In genomic region chr8:107030058-107030457, GRCm38 (mm10) we compare ENCODE assay signal across 17 mouse cellular contexts. TPM values are rescaled to one million over a fixed set of nuclear protein-coding genes. Genes with fewer than 3 reads are reported as not detected.
A peak's percentile ranks its signal among the peaks of the same experiment; 100 is the strongest.
DNase-seq lines count a peak whose midpoint lies in the region; ATAC-seq and TF ChIP-seq lines count a peak whose summit lies in the region.
"Had no signal": no experiment of that assay in that cellular context is flagged by ENCODE, and none has a peak within 500 bp of the region (broad histone marks: within the 10 kb centered on the region; RNA-seq: fewer than 3 reads in every experiment).

No protein-coding gene starts in this region.

- no peaks in the 10 kb centered on the region for H3K36me3 ChIP-seq in midbrain, embryonic 11.5 days (ENCODE audit: control insufficient read depth, insufficient read depth, low read length)
- 0 out of 2 replicates have a peak, but pooled peaks cover 2% of the 10 kb centered on the region for H3K36me3 ChIP-seq in midbrain, postnatal 0 days (ENCODE audit: insufficient read depth, low read length)
- H3K36me3 ChIP-seq in liver, postnatal 0 days (replicated peaks; ENCODE audit: insufficient read depth, low read length), result no peaks in the 10 kb centered on the region
- no peaks in the 10 kb centered on the region for H3K36me3 ChIP-seq in stomach, postnatal 0 days (ENCODE audit: control insufficient read depth, insufficient read depth, low read length)
- no peaks in the 10 kb centered on the region for H3K36me3 ChIP-seq in intestine, embryonic 15.5 days
- H3K36me3 ChIP-seq: forebrain, embryonic 12.5 days; hindbrain, embryonic 10.5 days; limb, embryonic 13.5 days had no signal

- no peaks in the 10 kb centered on the region for H3K27me3 ChIP-seq in midbrain, embryonic 11.5 days (ENCODE audit: control insufficient read depth, insufficient read depth, low read length)
- H3K27me3 ChIP-seq in midbrain, postnatal 0 days (ENCODE audit: insufficient read depth, low read length), result no peaks in the 10 kb centered on the region
- H3K27me3 ChIP-seq in liver, postnatal 0 days (ENCODE audit: insufficient read depth, low read length), result no peaks in the 10 kb centered on the region
- no peaks in the 10 kb centered on the region for H3K27me3 ChIP-seq in stomach, postnatal 0 days (ENCODE audit: control insufficient read depth, insufficient read depth, low read length)
- no peaks in the 10 kb centered on the region for H3K27me3 ChIP-seq in intestine, embryonic 15.5 days (replicated peaks)
- H3K27me3 ChIP-seq: forebrain, embryonic 12.5 days; limb, embryonic 13.5 days had no signal

- H3K4me2 ChIP-seq in midbrain, embryonic 11.5 days, result no peak overlapping the region
- H3K4me2 ChIP-seq in midbrain, postnatal 0 days (ENCODE audit: low read depth, low read length, poor library complexity, severe bottlenecking), result no peak overlapping the region
- H3K4me2 ChIP-seq in liver, postnatal 0 days (ENCODE audit: low read depth, low read length), result no peak overlapping the region
- H3K4me2 ChIP-seq in stomach, postnatal 0 days (replicated peaks; ENCODE audit: low read depth), result no peak overlapping the region
- H3K4me2 ChIP-seq in intestine, embryonic 15.5 days (replicated peaks), result no peak overlapping the region

- no peak overlapping the region for H3K9ac ChIP-seq in midbrain, embryonic 11.5 days (ENCODE audit: low read length)
- H3K9ac ChIP-seq in midbrain, postnatal 0 days (replicated peaks; ENCODE audit: low read length, poor library complexity, severe bottlenecking), result no peak overlapping the region
- H3K9ac ChIP-seq in liver, postnatal 0 days (replicated peaks), result no peak overlapping the region
- H3K9ac ChIP-seq in stomach, postnatal 0 days (ENCODE audit: low read length), result no peak overlapping the region
- no peak overlapping the region for H3K9ac ChIP-seq in intestine, embryonic 15.5 days
- H3K9ac ChIP-seq: forebrain, embryonic 12.5 days; limb, embryonic 13.5 days had no signal

- TF ChIP-seq CTCF in midbrain, postnatal 0 days (IDR thresholded peaks at IDR 0.05), result no peak
- TF ChIP-seq CTCF in liver, postnatal 0 days (IDR thresholded peaks at IDR 0.05; ENCODE audit: low read depth), result no peak
- TF ChIP-seq CTCF in stomach, postnatal 0 days (IDR thresholded peaks at IDR 0.05; ENCODE audit: low read depth), result no peak

- peaks cover 8% of the 10 kb centered on the region for H3K4me1 ChIP-seq in midbrain, embryonic 11.5 days (ENCODE audit: control insufficient read depth, insufficient read depth, low read length)
- peaks cover 7% of the 10 kb centered on the region for H3K4me1 ChIP-seq in midbrain, postnatal 0 days (ENCODE audit: insufficient read depth, low read length)
- H3K4me1 ChIP-seq in liver, postnatal 0 days (ENCODE audit: insufficient read depth), result peaks cover 18% of the 10 kb centered on the region
- 0 out of 2 replicates have a peak, but pooled peaks cover 2% of the 10 kb centered on the region for H3K4me1 ChIP-seq in stomach, postnatal 0 days (replicated peaks; ENCODE audit: control insufficient read depth, insufficient read depth)
- H3K4me1 ChIP-seq in intestine, embryonic 15.5 days (replicated peaks), result peaks cover 10% of the 10 kb centered on the region

- H3K27ac ChIP-seq in midbrain, embryonic 11.5 days (ENCODE audit: low read depth, low read length), result no peak overlapping the region
- H3K27ac ChIP-seq in midbrain, postnatal 0 days (ENCODE audit: low read depth, low read length), result no peak overlapping the region
- 0 out of 2 replicates have a peak overlapping the region, but pooled peaks have one; percentile 2 for H3K27ac ChIP-seq in liver, postnatal 0 days (ENCODE audit: low read depth)
- H3K27ac ChIP-seq in stomach, postnatal 0 days (replicated peaks), result 0 out of 2 replicates have a peak overlapping the region, but pooled peaks have one; percentile 20
- H3K27ac ChIP-seq in intestine, embryonic 15.5 days, result no peak overlapping the region
- H3K27ac ChIP-seq: forebrain, embryonic 12.5 days; hindbrain, embryonic 10.5 days; limb, embryonic 13.5 days had no signal

- no peak for ATAC-seq in midbrain, embryonic 11.5 days (ENCODE audit: low FRiP score)
- no peak for ATAC-seq in midbrain, postnatal 0 days (ENCODE audit: low FRiP score)
- no peak for ATAC-seq in liver, postnatal 0 days
- ATAC-seq in stomach, postnatal 0 days (ENCODE audit: low FRiP score, low TSS enrichment), result no peak
- ATAC-seq in erythroid progenitor cell, adult 5-6 weeks (replicated peaks; ENCODE audit: low FRiP score, poor library complexity, severe bottlenecking), result no peak
- no peak for ATAC-seq in intestine, embryonic 15.5 days

- 76% methylated on average over 5 of the region's 5 CpGs for WGBS in midbrain, embryonic 11.5 days
- WGBS in midbrain, postnatal 0 days, result 76% methylated on average over 5 of the region's 5 CpGs
- 64% methylated on average over 5 of the region's 5 CpGs for WGBS in liver, postnatal 0 days (ENCODE audit: insufficient replicate concordance)
- WGBS in stomach, postnatal 0 days, result 64% methylated on average over 5 of the region's 5 CpGs
- 68% methylated on average over 5 of the region's 5 CpGs for WGBS in intestine, embryonic 15.5 days

- peak; percentile 75 for DNase-seq in midbrain, embryonic 11.5 days (ENCODE audit: low spot score, missing footprints)
- DNase-seq in midbrain, postnatal 0 days (ENCODE audit: low spot score), result no peak
- peak; percentile 36 for DNase-seq in R1 (ENCODE audit: low read depth, low spot score)
- no peak for DNase-seq in liver, postnatal 0 days
- no peak for DNase-seq in stomach, postnatal 0 days (ENCODE audit: low spot score)
- DNase-seq: adrenal gland, postnatal 25 days; kidney, postnatal 4 days; thymus, adult 2 months had no signal

- H3K4me3 ChIP-seq in midbrain, embryonic 11.5 days (ENCODE audit: low read depth, low read length), result no peak overlapping the region
- no peak overlapping the region for H3K4me3 ChIP-seq in midbrain, postnatal 0 days (ENCODE audit: low read depth, low read length)
- no peak overlapping the region for H3K4me3 ChIP-seq in liver, postnatal 0 days (ENCODE audit: low read depth, low read length)
- no peak overlapping the region for H3K4me3 ChIP-seq in stomach, postnatal 0 days (ENCODE audit: low read depth, low read length)
- H3K4me3 ChIP-seq in intestine, embryonic 15.5 days (replicated peaks), result no peak overlapping the region

- no peak for TF ChIP-seq EP300 in liver, postnatal 0 days (IDR thresholded peaks at IDR 0.05; ENCODE audit: low read depth)
- TF ChIP-seq EP300 in stomach, postnatal 0 days (optimal IDR thresholded peaks at IDR 0.05), result no peak

- H3K9me3 ChIP-seq in midbrain, embryonic 11.5 days (ENCODE audit: control insufficient read depth, low read length), result no peaks in the 10 kb centered on the region
- H3K9me3 ChIP-seq in midbrain, postnatal 0 days (ENCODE audit: low read length), result no peaks in the 10 kb centered on the region
- no peaks in the 10 kb centered on the region for H3K9me3 ChIP-seq in liver, postnatal 0 days (ENCODE audit: low read length)
- H3K9me3 ChIP-seq in stomach, postnatal 0 days (ENCODE audit: control insufficient read depth, low read length), result no peaks in the 10 kb centered on the region
- no peaks in the 10 kb centered on the region for H3K9me3 ChIP-seq in intestine, embryonic 15.5 days
- H3K9me3 ChIP-seq: forebrain, embryonic 12.5 days; hindbrain, embryonic 10.5 days; limb, embryonic 13.5 days had no signal

RNA-seq across cellular contexts. Expression of gene Vps4a, which starts 1.0 kb away (rescaled TPM):
- 94.9 and 96.4 TPM in 2 replicates for polyA plus RNA-seq in midbrain, embryonic 11.5 days (2014; fragmentation: Nextera tagmentation; extraction: Ambion mirVana)
- total RNA-seq in midbrain, postnatal 0 days (2014; rRNA removed), result 111 and 118 TPM in 2 replicates
- polyA plus RNA-seq in midbrain, postnatal 0 days (2015; fragmentation: Nextera tagmentation; extraction: Ambion mirVana), result 166 and 171 TPM in 2 replicates
- 16.8 and 18.3 TPM in 2 replicates for polyA plus RNA-seq in liver, postnatal 0 days (2015; fragmentation: Nextera tagmentation; extraction: Ambion mirVana)
- polyA plus RNA-seq in stomach, postnatal 0 days (2015; fragmentation: Nextera tagmentation; extraction: Ambion mirVana), result 41.0 and 41.4 TPM in 2 replicates
- 14.7 and 15.9 TPM in 2 replicates for total RNA-seq in erythroid progenitor cell, adult 5-6 weeks (2015; ENCODE audit: low replicate concordance)
- total RNA-seq in erythroid progenitor cell, adult 5-6 weeks (2017; ENCODE audit: low replicate concordance), result 13.0 and 19.4 TPM in 2 replicates
- 59.5 and 63.3 TPM in 2 replicates for polyA plus RNA-seq in intestine, embryonic 15.5 days (2015; fragmentation: Nextera tagmentation; extraction: Ambion mirVana)

RNA-seq across cellular contexts. Expression of gene Pdf, which starts 18.4 kb away (rescaled TPM):
- polyA plus RNA-seq in midbrain, embryonic 11.5 days (2014; fragmentation: Nextera tagmentation; extraction: Ambion mirVana), result 39.8 and 42.1 TPM in 2 replicates
- total RNA-seq in midbrain, postnatal 0 days (2014; rRNA removed), result 61.5 TPM in 2 replicates
- 31.8 and 33.3 TPM in 2 replicates for polyA plus RNA-seq in midbrain, postnatal 0 days (2015; fragmentation: Nextera tagmentation; extraction: Ambion mirVana)
- polyA plus RNA-seq in liver, postnatal 0 days (2015; fragmentation: Nextera tagmentation; extraction: Ambion mirVana), result 20.7 and 21.5 TPM in 2 replicates
- polyA plus RNA-seq in stomach, postnatal 0 days (2015; fragmentation: Nextera tagmentation; extraction: Ambion mirVana), result 26.5 and 28.2 TPM in 2 replicates
- total RNA-seq in erythroid progenitor cell, adult 5-6 weeks (2015; ENCODE audit: low replicate concordance), result 13.4 and 14.1 TPM in 2 replicates
- 0.77 and 10.8 TPM in 2 replicates for total RNA-seq in erythroid progenitor cell, adult 5-6 weeks (2017; ENCODE audit: low replicate concordance)
- 52.5 and 54.8 TPM in 2 replicates for polyA plus RNA-seq in intestine, embryonic 15.5 days (2015; fragmentation: Nextera tagmentation; extraction: Ambion mirVana)

RNA-seq across cellular contexts. Expression of gene Cog8, which starts 26.4 kb away (rescaled TPM):
- polyA plus RNA-seq in midbrain, embryonic 11.5 days (2014; fragmentation: Nextera tagmentation; extraction: Ambion mirVana), result 38.1 and 38.8 TPM in 2 replicates
- total RNA-seq in midbrain, postnatal 0 days (2014; rRNA removed), result 46.2 and 89.6 TPM in 2 replicates
- 32.4 and 36.1 TPM in 2 replicates for polyA plus RNA-seq in midbrain, postnatal 0 days (2015; fragmentation: Nextera tagmentation; extraction: Ambion mirVana)
- 15.6 and 16.8 TPM in 2 replicates for polyA plus RNA-seq in liver, postnatal 0 days (2015; fragmentation: Nextera tagmentation; extraction: Ambion mirVana)
- 22.2 and 24.1 TPM in 2 replicates for polyA plus RNA-seq in stomach, postnatal 0 days (2015; fragmentation: Nextera tagmentation; extraction: Ambion mirVana)
- 7.1 and 25.9 TPM in 2 replicates for total RNA-seq in erythroid progenitor cell, adult 5-6 weeks (2015; ENCODE audit: low replicate concordance)
- 7.3 and 12.5 TPM in 2 replicates for total RNA-seq in erythroid progenitor cell, adult 5-6 weeks (2017; ENCODE audit: low replicate concordance)
- 39.3 and 40.4 TPM in 2 replicates for polyA plus RNA-seq in intestine, embryonic 15.5 days (2015; fragmentation: Nextera tagmentation; extraction: Ambion mirVana)

RNA-seq across cellular contexts. Expression of gene Nip7, which starts 26.6 kb away (rescaled TPM):
- polyA plus RNA-seq in midbrain, embryonic 11.5 days (2014; fragmentation: Nextera tagmentation; extraction: Ambion mirVana), result 100 and 102 TPM in 2 replicates
- 24.3 and 30.8 TPM in 2 replicates for total RNA-seq in midbrain, postnatal 0 days (2014; rRNA removed)
- polyA plus RNA-seq in midbrain, postnatal 0 days (2015; fragmentation: Nextera tagmentation; extraction: Ambion mirVana), result 59.1 and 60.1 TPM in 2 replicates
- polyA plus RNA-seq in liver, postnatal 0 days (2015; fragmentation: Nextera tagmentation; extraction: Ambion mirVana), result 31.2 and 31.4 TPM in 2 replicates
- polyA plus RNA-seq in stomach, postnatal 0 days (2015; fragmentation: Nextera tagmentation; extraction: Ambion mirVana), result 49.5 and 49.9 TPM in 2 replicates
- total RNA-seq in erythroid progenitor cell, adult 5-6 weeks (2015; ENCODE audit: low replicate concordance), result 12.2 and 16.2 TPM in 2 replicates
- 5.4 and 7.9 TPM in 2 replicates for total RNA-seq in erythroid progenitor cell, adult 5-6 weeks (2017; ENCODE audit: low replicate concordance)
- 92.5 and 97.3 TPM in 2 replicates for polyA plus RNA-seq in intestine, embryonic 15.5 days (2015; fragmentation: Nextera tagmentation; extraction: Ambion mirVana)

RNA-seq across cellular contexts. Expression of gene Tmed6, which starts 35.4 kb away (rescaled TPM):
- not detected in 2 replicates for polyA plus RNA-seq in midbrain, embryonic 11.5 days (2014; fragmentation: Nextera tagmentation; extraction: Ambion mirVana)
- not detected in 2 replicates for total RNA-seq in midbrain, postnatal 0 days (2014; rRNA removed)
- not detected in 2 replicates for polyA plus RNA-seq in midbrain, postnatal 0 days (2015; fragmentation: Nextera tagmentation; extraction: Ambion mirVana)
- 0.92 and 1.5 TPM in 2 replicates for polyA plus RNA-seq in liver, postnatal 0 days (2015; fragmentation: Nextera tagmentation; extraction: Ambion mirVana)
- polyA plus RNA-seq in stomach, postnatal 0 days (2015; fragmentation: Nextera tagmentation; extraction: Ambion mirVana), result 79.6 and 81.7 TPM in 2 replicates
- total RNA-seq in erythroid progenitor cell, adult 5-6 weeks (2015; ENCODE audit: low replicate concordance), result not detected in 2 replicates
- total RNA-seq in erythroid progenitor cell, adult 5-6 weeks (2017; ENCODE audit: low replicate concordance), result not detected in 2 replicates
- 34.2 and 73.3 TPM in 2 replicates for polyA plus RNA-seq in intestine, embryonic 15.5 days (2015; fragmentation: Nextera tagmentation; extraction: Ambion mirVana)
- total RNA-seq: adrenal gland, postnatal 25 days; gastrocnemius, adult 18-20 months; left cerebral cortex, adult 18-20 months had no signal
- polyA plus RNA-seq: embryonic facial prominence, embryonic 14.5 days; forebrain, embryonic 12.5 days; hindbrain, embryonic 10.5 days; limb, embryonic 13.5 days; midbrain, embryonic 16.5 days had no signal

Comparison
In these comparisons a context has a peak if more than half of its experiments do, and no peak if none do; other contexts are left out.
1. DNase-seq: peak in midbrain, embryonic 11.5 days (single experiment) and R1 (single experiment); none in midbrain, postnatal 0 days (single experiment), liver, postnatal 0 days (single experiment) and stomach, postnatal 0 days (single experiment).
2. H3K27ac ChIP-seq: peak in liver, postnatal 0 days (single experiment) and stomach, postnatal 0 days (single experiment); none in midbrain, embryonic 11.5 days (single experiment), midbrain, postnatal 0 days (single experiment) and intestine, embryonic 15.5 days (single experiment).